Mouse (Mus musculus) cortical plate, adult 2 months (tissue): ENCODE measurements around the gene Ggnbp2. TPM values are rescaled to one million over a fixed set of nuclear protein-coding genes. Genes with fewer than 3 reads are reported as not detected.

Experiments
- H3K27ac ChIP-seq: fragments of 200-500 bp; 2 replicates; pipeline ENCODE4 v1.5.1; 2012; ENCODE audit warnings: low read length, control low read depth, inconsistent platforms; ENCODE audit not compliant: insufficient read depth
- H3K4me1 ChIP-seq: fragments of 200-500 bp; 2 replicates; pipeline ENCODE4 v1.6.1; 2011; ENCODE audit warnings: low read length; ENCODE audit not compliant: control insufficient read depth, insufficient read depth
- H3K4me3 ChIP-seq: fragments of 200-500 bp; 2 replicates; pipeline ENCODE4 v1.5.1; 2011; ENCODE audit warnings: mild to moderate bottlenecking, low read length, control low read depth; ENCODE audit not compliant: insufficient read depth
- CTCF ChIP-seq: fragments of 200-500 bp; IDR thresholded peaks from 2 replicates; pipeline ENCODE4 v1.5.1; 2011; ENCODE audit warnings: mild to moderate bottlenecking, control low read depth, low read length; ENCODE audit not compliant: insufficient read depth; ENCODE audit errors: extremely low read depth
- POLR2A ChIP-seq: fragments of 200-500 bp; IDR thresholded peaks from 2 replicates; pipeline ENCODE4 v1.6.1; 2011; ENCODE audit warnings: mild to moderate bottlenecking, low read length, control low read depth; ENCODE audit not compliant: insufficient read depth; ENCODE audit errors: extremely low read depth
- polyA plus RNA-seq: library from polyadenylated mRNA; depleted of rRNA; stranded (reverse); fragments of >200 nt; gene quantifications from 2 replicates; pipeline ENCODE4 v1.2.3, GENCODE M21; 2012; rRNA removed

The Ggnbp2 gene
- 104 and 108 TPM in 2 replicates for polyA plus RNA-seq

DNA sequence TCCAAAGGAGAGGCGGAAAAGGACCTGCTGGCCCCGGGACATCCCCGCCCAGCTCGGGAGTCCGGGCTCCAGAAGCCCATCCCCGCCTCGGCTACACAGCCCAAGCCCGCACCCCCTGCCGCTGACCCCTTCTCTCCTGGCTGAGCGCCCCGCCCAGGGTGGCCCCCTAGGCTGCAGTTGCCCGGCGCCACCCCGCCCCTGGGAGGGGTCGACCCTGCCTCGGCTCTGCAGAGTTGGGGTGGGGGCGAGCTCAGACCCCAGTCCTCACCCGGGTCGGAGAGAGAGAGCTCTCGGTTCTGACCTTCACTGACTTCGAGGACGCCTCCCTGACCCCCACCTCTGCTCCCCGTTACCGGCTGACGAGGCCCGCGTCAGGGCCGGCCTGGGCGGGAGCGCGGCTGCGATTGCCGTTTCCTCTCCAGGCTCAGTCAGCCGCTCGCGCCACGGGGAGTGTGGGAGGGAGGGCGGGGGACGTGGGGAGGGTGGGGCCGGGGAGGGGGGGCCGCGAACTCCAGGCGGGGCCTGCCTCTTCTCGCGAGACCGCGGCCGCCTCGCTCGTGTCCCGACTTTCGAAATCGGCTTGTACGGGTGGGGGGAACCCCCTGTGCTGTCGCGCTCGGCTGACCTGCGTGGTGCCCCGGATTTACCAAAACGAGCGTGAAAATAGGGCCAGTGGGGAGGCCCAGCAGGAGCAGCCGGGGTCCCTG, at the start of gene Ggnbp2:
Ggnbp2 (minus strand) TSS at position 481 of the 707 bp plus-strand sequence.
- TF ChIP-seq CTCF (no peak), POLR2A (peak; percentile 69; the same call in 1 of the 2 replicates)
- H3K4me1 ChIP-seq = peaks cover 4% of the 10 kb centered on the region
- H3K27ac ChIP-seq = peak within 1 kb of the TSS; percentile 99
- peak within 1 kb of the TSS; percentile 89 for H3K4me3 ChIP-seq

DNA sequence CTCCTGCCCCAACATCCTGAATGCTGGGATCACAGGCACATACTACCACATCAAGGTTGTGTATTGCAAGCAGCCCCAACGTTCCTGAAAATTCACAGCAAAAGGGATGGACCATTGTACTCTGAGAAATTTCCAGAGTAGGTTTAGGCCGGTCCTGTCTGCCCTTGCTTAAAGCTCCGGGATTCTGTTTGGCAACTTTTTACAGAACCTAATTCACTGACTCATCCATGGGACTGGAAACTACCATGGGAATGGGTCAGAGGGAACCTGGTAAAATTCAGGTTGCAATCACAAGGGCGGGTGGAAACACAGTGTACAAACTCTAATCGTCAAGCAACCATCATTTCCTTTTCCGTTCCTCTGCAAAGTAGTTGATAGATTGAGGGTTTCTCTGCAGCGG, 49.3 kb upstream of the Ggnbp2 start:
- Histone ChIP-seq H3K4me3 (no peak overlapping the region), H3K4me1 (no peaks in the 10 kb centered on the region), H3K27ac (no peak overlapping the region)
- TF ChIP-seq CTCF (no peak), POLR2A (no peak)

- TF ChIP-seq POLR2A (no peak), CTCF (peak; percentile 36; the same call in 1 of the 2 replicates)
- no peak overlapping the region for H3K4me3 ChIP-seq
- H3K27ac ChIP-seq = no peak overlapping the region
- H3K4me1 ChIP-seq = no peaks in the 10 kb centered on the region; the same call in 1 of the 2 replicates
Observed at GRCm38 (mm10) chr11:84919276-84919675, 48.7 kb upstream of the Ggnbp2 start.

- H3K4me3 ChIP-seq = no peak overlapping the region
Observed at GRCm38 (mm10) chr11:84918425-84918824, 47.8 kb upstream of the Ggnbp2 start.

GRCm38 (mm10) chr11:84916703-84917300, 46.2 kb upstream of the Ggnbp2 start:
- no peak for TF ChIP-seq POLR2A
- Histone ChIP-seq H3K4me3 (peak overlapping the region; percentile 75), H3K27ac (no peak overlapping the region), H3K4me1 (no peaks in the 10 kb centered on the region; the same call in 1 of the 2 replicates)

More at GRCm38 (mm10) chr11:84918425-84918824, 47.8 kb upstream of the Ggnbp2 start:
- TF ChIP-seq CTCF = peak; percentile 87
- no peak for TF ChIP-seq POLR2A
- Histone ChIP-seq H3K27ac (no peak overlapping the region), H3K4me1 (no peaks in the 10 kb centered on the region; the same call in 1 of the 2 replicates)

GRCm38 (mm10) chr11:84916053-84916702, 45.6 kb upstream of the Ggnbp2 start, which contains the start of gene Znhit3:
Gene Znhit3, minus strand, starts transcription at chr11:84916366.
- H3K27ac ChIP-seq = no peak within 1 kb of the TSS
- H3K4me1 ChIP-seq = no peaks in the 10 kb centered on the region; the same call in 1 of the 2 replicates
- TF ChIP-seq POLR2A (peak; percentile 87), CTCF (no peak)
- peak within 1 kb of the TSS; percentile 75 for H3K4me3 ChIP-seq

DNA sequence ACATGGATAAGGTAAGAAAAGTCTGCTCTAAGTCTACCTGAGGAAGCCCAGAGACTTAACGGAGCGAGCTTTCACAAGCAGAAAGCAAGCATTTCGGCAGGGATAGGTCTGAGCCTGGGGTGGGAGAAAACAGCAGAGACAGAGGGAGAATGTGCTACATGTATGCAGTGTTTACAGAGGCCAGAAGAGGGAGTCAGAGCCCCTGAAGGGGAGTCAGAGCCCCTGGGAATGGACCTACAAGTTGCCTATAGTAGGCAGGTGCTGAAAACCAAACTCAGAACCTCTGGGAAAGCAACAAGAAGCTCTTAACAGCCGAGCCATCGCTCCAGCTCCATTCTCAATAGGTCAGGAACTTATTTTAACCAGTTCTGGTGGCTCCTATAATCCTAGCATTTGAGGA, 44.1 kb upstream of the Ggnbp2 start:
- Histone ChIP-seq H3K4me1 (no peaks in the 10 kb centered on the region; the same call in 1 of the 2 replicates), H3K4me3 (no peak overlapping the region; the same call in 1 of the 2 replicates), H3K27ac (no peak overlapping the region)
- TF ChIP-seq CTCF = no peak
- no peak for TF ChIP-seq POLR2A

DNA sequence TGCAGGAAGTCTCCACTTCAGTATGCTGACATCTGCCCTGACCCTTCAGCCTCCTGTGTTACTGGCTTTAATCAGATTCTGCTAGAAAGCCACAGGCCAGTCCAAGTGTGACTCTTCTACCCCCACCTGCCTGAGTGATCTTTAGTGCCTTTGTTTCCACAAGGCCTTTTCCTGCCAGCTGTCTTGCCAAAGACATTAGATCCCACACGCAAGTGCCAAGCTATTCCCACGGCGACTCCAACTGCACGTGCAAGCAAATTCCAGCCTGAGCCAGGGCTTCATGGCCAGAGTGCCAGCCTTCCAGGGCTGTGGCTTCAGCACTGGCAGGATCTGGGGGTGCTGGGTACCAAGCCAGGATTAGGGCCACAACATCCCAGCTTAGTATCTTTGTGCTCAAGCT, 39.8 kb upstream of the Ggnbp2 start:
- no peak overlapping the region for H3K4me3 ChIP-seq
- TF ChIP-seq CTCF = no peak

GRCm38 (mm10) chr11:84908480-84908879, 37.9 kb upstream of the Ggnbp2 start:
- H3K4me3 ChIP-seq = no peak overlapping the region
- no peak overlapping the region for H3K27ac ChIP-seq
- TF ChIP-seq POLR2A = no peak
- TF ChIP-seq CTCF = no peak
- peaks cover 2% of the 10 kb centered on the region for H3K4me1 ChIP-seq

More for the DNA sequence above, 39.8 kb upstream of the Ggnbp2 start:
- H3K27ac ChIP-seq = no peak overlapping the region
- H3K4me1 ChIP-seq = peaks cover 2% of the 10 kb centered on the region; the same call in 1 of the 2 replicates
